Mouse (Mus musculus) heart, embryonic 15.5 days (tissue): ENCODE measurements around the gene Icosl. TPM values are rescaled to one million over a fixed set of nuclear protein-coding genes. Genes with fewer than 3 reads are reported as not detected.

Experiments used
- ATAC-seq: fragments of 200-750 bp; cut with Nextera tagmentation; replicated peaks from 2 replicates; pipeline ENCODE4 v1.8.0; 2017; ENCODE audit warnings: low read depth, moderate TSS enrichment; ENCODE audit not compliant: insufficient number of reproducible peaks, insufficient read depth, low FRiP score
- H3K27ac ChIP-seq: fragments of 300-500 bp; sonication (generic); 2 replicates; pipeline ENCODE4 v1.5.1; 2015; ENCODE audit warnings: mild to moderate bottlenecking, inconsistent platforms
- H3K27me3 ChIP-seq: fragments of 300-500 bp; sonication (generic); 2 replicates; pipeline ENCODE4 v1.6.1; 2015; ENCODE audit warnings: inconsistent platforms
- H3K36me3 ChIP-seq: fragments of 300-500 bp; sonication (generic); 2 replicates; pipeline ENCODE4 v1.6.1; 2015; ENCODE audit warnings: mild to moderate bottlenecking, inconsistent platforms
- H3K4me1 ChIP-seq: fragments of 300-500 bp; sonication (generic); replicated peaks from 2 replicates; pipeline ENCODE4 v1.6.1; 2015; ENCODE audit warnings: inconsistent platforms
- H3K4me2 ChIP-seq: fragments of 300-500 bp; sonication (generic); 2 replicates; pipeline ENCODE4 v1.6.1; 2015; ENCODE audit warnings: inconsistent platforms, mild to moderate bottlenecking, moderate library complexity
- H3K4me3 ChIP-seq: fragments of 300-500 bp; sonication (generic); 2 replicates; pipeline ENCODE4 v1.5.1; 2015; ENCODE audit warnings: mild to moderate bottlenecking, inconsistent platforms
- H3K9ac ChIP-seq: fragments of 300-500 bp; sonication (generic); 2 replicates; pipeline ENCODE4 v1.6.1; 2015; ENCODE audit warnings: mild to moderate bottlenecking, inconsistent platforms
- H3K9me3 ChIP-seq: fragments of 300-500 bp; sonication (generic); replicated peaks from 2 replicates; pipeline ENCODE4 v1.6.1; 2016; ENCODE audit warnings: inconsistent platforms
- WGBS: fragments of 180-500 bp; shearing (Covaris S2); methylation state at CpG from one replicate; pipeline ENCODE4 v1.1.7; 2015; ENCODE audit warnings: mixed read lengths; 5-methylcytosine and 5-hydroxymethylcytosine counted together
- polyA plus RNA-seq: library from polyadenylated mRNA; unstranded; fragments of >200 nt; fragmentation: Nextera tagmentation; extraction: Ambion mirVana; gene quantifications from 2 replicates; pipeline ENCODE4 v1.2.1, GENCODE M21; 2015

Icosl gene
- polyA plus RNA-seq, 1 experiment from 2014 or later = 1.5 TPM

GRCm38 (mm10) chr10:78077862-78078261, 8.8 kb downstream of the Icosl start:
- H3K27me3 ChIP-seq = 0 out of 2 replicates have a peak, but pooled peaks cover 3% of the 10 kb centered on the region
- H3K36me3 ChIP-seq = no peaks in the 10 kb centered on the region
- WGBS = 72% methylated on average over 9 of the region's 9 CpGs
- H3K4me1 ChIP-seq = no peaks in the 10 kb centered on the region
- H3K9me3 ChIP-seq = no peaks in the 10 kb centered on the region
- H3K27ac ChIP-seq = no peak overlapping the region
- H3K4me3 ChIP-seq = no peak overlapping the region
- no peak overlapping the region for H3K4me2 ChIP-seq
- H3K9ac ChIP-seq = no peak overlapping the region
- no peak for ATAC-seq

- no peaks in the 10 kb centered on the region for H3K9me3 ChIP-seq
- H3K9ac ChIP-seq = no peak overlapping the region
- 63% methylated on average over 5 of the region's 5 CpGs for WGBS
- H3K27ac ChIP-seq = no peak overlapping the region
- H3K27me3 ChIP-seq = 0 out of 2 replicates have a peak, but pooled peaks cover 3% of the 10 kb centered on the region
- no peak for ATAC-seq
- no peak overlapping the region for H3K4me2 ChIP-seq
- H3K4me3 ChIP-seq = no peak overlapping the region
- no peaks in the 10 kb centered on the region for H3K36me3 ChIP-seq
- H3K4me1 ChIP-seq = no peaks in the 10 kb centered on the region
Measured at GRCm38 (mm10) chr10:78078276-78078675, 9.2 kb downstream of the Icosl start.

- Histone ChIP-seq H3K4me2 (no peak overlapping the region), H3K4me3 (no peak overlapping the region), H3K4me1 (no peaks in the 10 kb centered on the region), H3K9me3 (no peaks in the 10 kb centered on the region), H3K36me3 (no peaks in the 10 kb centered on the region), H3K27me3 (0 out of 2 replicates have a peak, but pooled peaks cover 3% of the 10 kb centered on the region), H3K27ac (no peak overlapping the region), H3K9ac (no peak overlapping the region)
- 72% methylated on average over 4 of the region's 4 CpGs for WGBS
- ATAC-seq = no peak
Measured at GRCm38 (mm10) chr10:78079955-78080591, 11.0 kb downstream of the Icosl start.

- no peaks in the 10 kb centered on the region for H3K36me3 ChIP-seq
- H3K27ac ChIP-seq = no peak overlapping the region
- no peak overlapping the region for H3K4me2 ChIP-seq
- ATAC-seq = no peak
- no peaks in the 10 kb centered on the region for H3K27me3 ChIP-seq
- no peaks in the 10 kb centered on the region for H3K9me3 ChIP-seq
- no peaks in the 10 kb centered on the region for H3K4me1 ChIP-seq
- H3K4me3 ChIP-seq = no peak overlapping the region
- H3K9ac ChIP-seq = no peak overlapping the region
- 36% methylated on average over 1 of the region's 1 CpGs for WGBS
Measured at GRCm38 (mm10) chr10:78084073-78084472, 15.0 kb downstream of the Icosl start.

GRCm38 (mm10) chr10:78085711-78086110, 16.6 kb downstream of the Icosl start:
- H3K27ac ChIP-seq = no peak overlapping the region
- H3K4me2 ChIP-seq = no peak overlapping the region
- H3K36me3 ChIP-seq = no peaks in the 10 kb centered on the region
- no peak overlapping the region for H3K9ac ChIP-seq
- H3K4me3 ChIP-seq = no peak overlapping the region
- H3K9me3 ChIP-seq = no peaks in the 10 kb centered on the region
- H3K27me3 ChIP-seq = no peaks in the 10 kb centered on the region
- no peak for ATAC-seq
- WGBS = 87% methylated on average over 6 of the region's 6 CpGs
- H3K4me1 ChIP-seq = no peaks in the 10 kb centered on the region; the same call in none of the 2 replicates

GRCm38 (mm10) chr10:78086444-78087061, 17.5 kb downstream of the Icosl start:
- Histone ChIP-seq H3K36me3 (no peaks in the 10 kb centered on the region), H3K4me1 (no peaks in the 10 kb centered on the region; the same call in none of the 2 replicates), H3K4me2 (no peak overlapping the region), H3K27me3 (0 out of 2 replicates have a peak, but pooled peaks cover 5% of the 10 kb centered on the region), H3K27ac (no peak overlapping the region), H3K9me3 (no peaks in the 10 kb centered on the region), H3K4me3 (no peak overlapping the region), H3K9ac (no peak overlapping the region)
- 61% methylated on average over 10 of the region's 10 CpGs for WGBS
- no peak for ATAC-seq

- 71% methylated on average over 6 of the region's 6 CpGs for whole genome bisulfite sequencing
- no peak overlapping the region for H3K9ac ChIP-seq
- no peak for ATAC-seq
Measured at GRCm38 (mm10) chr10:78087101-78087511, 18.0 kb downstream of the Icosl start.

GRCm38 (mm10) chr10:78090246-78090645, 21.1 kb downstream of the Icosl start:
- no peak for ATAC-seq

More at GRCm38 (mm10) chr10:78087101-78087511, 18.0 kb downstream of the Icosl start:
- no peak overlapping the region for H3K4me3 ChIP-seq
- H3K9me3 ChIP-seq = no peaks in the 10 kb centered on the region
- no peaks in the 10 kb centered on the region for H3K36me3 ChIP-seq
- no peak overlapping the region for H3K4me2 ChIP-seq
- 0 out of 2 replicates have a peak, but pooled peaks cover 5% of the 10 kb centered on the region for H3K27me3 ChIP-seq
- no peak overlapping the region for H3K27ac ChIP-seq
- H3K4me1 ChIP-seq = no peaks in the 10 kb centered on the region; the same call in none of the 2 replicates

GRCm38 (mm10) chr10:78090706-78091491, 21.8 kb downstream of the Icosl start:
- no peak for ATAC-seq
- Histone ChIP-seq H3K4me2 (no peak overlapping the region), H3K9ac (no peak overlapping the region), H3K9me3 (no peaks in the 10 kb centered on the region), H3K27ac (no peak overlapping the region), H3K4me3 (no peak overlapping the region), H3K4me1 (no peaks in the 10 kb centered on the region; the same call in none of the 2 replicates), H3K36me3 (no peaks in the 10 kb centered on the region), H3K27me3 (0 out of 2 replicates have a peak, but pooled peaks cover 5% of the 10 kb centered on the region)
- 66% methylated on average over 4 of the region's 4 CpGs for WGBS

More at GRCm38 (mm10) chr10:78090246-78090645, 21.1 kb downstream of the Icosl start:
- Histone ChIP-seq H3K4me1 (no peaks in the 10 kb centered on the region; the same call in none of the 2 replicates), H3K27me3 (0 out of 2 replicates have a peak, but pooled peaks cover 5% of the 10 kb centered on the region), H3K9me3 (no peaks in the 10 kb centered on the region), H3K9ac (no peak overlapping the region), H3K27ac (no peak overlapping the region), H3K4me2 (no peak overlapping the region), H3K36me3 (no peaks in the 10 kb centered on the region), H3K4me3 (no peak overlapping the region)
- 25% methylated on average over 6 of the region's 6 CpGs for WGBS

- no peaks in the 10 kb centered on the region for H3K9me3 ChIP-seq
- no peak overlapping the region for H3K27ac ChIP-seq
- H3K4me3 ChIP-seq = no peak overlapping the region
- no peaks in the 10 kb centered on the region; the same call in none of the 2 replicates for H3K4me1 ChIP-seq
- H3K27me3 ChIP-seq = 0 out of 2 replicates have a peak, but pooled peaks cover 5% of the 10 kb centered on the region
- no peaks in the 10 kb centered on the region for H3K36me3 ChIP-seq
- H3K4me2 ChIP-seq = no peak overlapping the region
- no peak overlapping the region for H3K9ac ChIP-seq
- no peak for ATAC-seq
- 76% methylated on average over 23 of the region's 23 CpGs for WGBS
Measured at GRCm38 (mm10) chr10:78091865-78092724, 23.0 kb downstream of the Icosl start.
